Mouse (Mus musculus) lung, adult 2 months (tissue): Measurements from ENCODE around the gene Vps37c.

ENCODE experiments used
- CTCF ChIP-seq: fragments of 200-500 bp; IDR thresholded peaks from 2 replicates; pipeline ENCODE4 v1.5.1; 2011; ENCODE audit warnings: mild to moderate bottlenecking, low read length, control low read depth; ENCODE audit not compliant: insufficient read depth
- POLR2A ChIP-seq: fragments of 200-500 bp; IDR thresholded peaks from 2 replicates; pipeline ENCODE4 v1.6.1; 2011; ENCODE audit warnings: low read depth, mild to moderate bottlenecking, control low read depth, low read length, borderline replicate concordance; ENCODE audit errors: extremely low read depth

GRCm38 (mm10) chr19:10762468-10762867 is 73.9 kb downstream of the Vps37c start:
- TF ChIP-seq POLR2A (no peak), CTCF (no peak)
